Mouse (Mus musculus) heart, postnatal 0 days (tissue): ENCODE measurements around the gene Cebpb. TPM values are rescaled to one million over a fixed set of nuclear protein-coding genes. Genes with fewer than 3 reads are reported as not detected.

Experiments used
- ATAC-seq: fragments of 200-750 bp; cut with Nextera tagmentation; 2 replicates; pipeline ENCODE4 v1.8.0; 2017; ENCODE audit warnings: low read depth, moderate number of reproducible peaks, moderate library complexity; ENCODE audit not compliant: insufficient read depth
- DNase-seq: peaks from one replicate; pipeline ENCODE4 v3.0.0-alpha.2; 2016; ENCODE audit warnings: low spot score
- H3K27ac ChIP-seq: fragments of 300-500 bp; sonication (generic); 2 replicates; pipeline ENCODE4 v1.5.1; 2014; ENCODE audit warnings: low read depth, mild to moderate bottlenecking
- H3K27me3 ChIP-seq: fragments of 300-500 bp; sonication (generic); 2 replicates; pipeline ENCODE4 v1.6.1; 2014; ENCODE audit warnings: low read length, mixed read lengths; ENCODE audit not compliant: control insufficient read depth, insufficient read depth
- H3K36me3 ChIP-seq: fragments of 300-500 bp; sonication (generic); replicated peaks from 2 replicates; pipeline ENCODE4 v1.6.1; 2014; ENCODE audit warnings: low read length, mixed read lengths; ENCODE audit not compliant: control insufficient read depth, insufficient read depth
- H3K4me1 ChIP-seq: fragments of 300-500 bp; sonication (generic); 2 replicates; pipeline ENCODE4 v1.6.1; 2014; ENCODE audit warnings: antibody characterized with exemption; ENCODE audit not compliant: control insufficient read depth, insufficient read depth
- H3K4me2 ChIP-seq: fragments of 300-500 bp; sonication (generic); 2 replicates; pipeline ENCODE4 v1.6.1; 2014; ENCODE audit warnings: low read depth, mild to moderate bottlenecking, low read length, moderate library complexity
- H3K4me3 ChIP-seq: fragments of 300-500 bp; sonication (generic); 2 replicates; pipeline ENCODE4 v1.5.1; 2014; ENCODE audit warnings: low read depth, low read length
- H3K9ac ChIP-seq: fragments of 300-500 bp; sonication (generic); replicated peaks from 2 replicates; pipeline ENCODE4 v1.6.1; 2014; ENCODE audit warnings: low read depth, low read length, mixed read lengths
- H3K9me3 ChIP-seq: fragments of 300-500 bp; sonication (generic); replicated peaks from 2 replicates; pipeline ENCODE4 v1.6.1; 2016; ENCODE audit warnings: low read length; ENCODE audit not compliant: control insufficient read depth
- CTCF ChIP-seq: IDR thresholded peaks from 2 replicates; pipeline ENCODE4 v1.5.1; 2016; ENCODE audit warnings: antibody characterized with exemption, control low read depth, low read depth
- EP300 ChIP-seq: IDR thresholded peaks from 2 replicates; pipeline ENCODE4 v1.6.1; 2016; ENCODE audit warnings: antibody characterized with exemption, low read depth
- WGBS: fragments of 180-500 bp; shearing (Covaris S2); extraction: QIAGEN DNeasy Blood & Tissue Kit; methylation state at CpG from one replicate; pipeline ENCODE4 v1.1.7; 2014; 5-methylcytosine and 5-hydroxymethylcytosine counted together
- polyA plus RNA-seq: library from polyadenylated mRNA; unstranded; fragments of >200 nt; fragmentation: Nextera tagmentation; extraction: Ambion mirVana; gene quantifications from 2 replicates; pipeline ENCODE4 v1.2.1, GENCODE M21; 2015
- total RNA-seq: library from RNA; depleted of rRNA; stranded (reverse); fragments of >200 nt; gene quantifications from 2 replicates; pipeline ENCODE4 v1.2.3, GENCODE M21; 2014; ENCODE audit warnings: low replicate concordance

Cebpb gene
- total and polyA plus RNA-seq, 2 experiments from 2014 or later, result 4.9 to 50.8 TPM

GRCm38 (mm10) chr2:167646411-167646810, 42.3 kb upstream of the Cebpb start:
- no peak overlapping the region for H3K9ac ChIP-seq
- TF ChIP-seq EP300, result no peak
- TF ChIP-seq CTCF, result peak; percentile 25
- H3K27ac ChIP-seq, result no peak overlapping the region
- no peaks in the 10 kb centered on the region for H3K4me1 ChIP-seq
- H3K36me3 ChIP-seq, result peaks cover 25% of the 10 kb centered on the region
- H3K9me3 ChIP-seq, result no peaks in the 10 kb centered on the region
- DNase-seq (no peak), ATAC-seq (peak; percentile 37; the same call in 1 of the 2 replicates)
- no peaks in the 10 kb centered on the region for H3K27me3 ChIP-seq
- no peak overlapping the region for H3K4me3 ChIP-seq
- H3K4me2 ChIP-seq, result no peak overlapping the region
- 68% methylated on average over 4 of the region's 4 CpGs for WGBS

- Histone ChIP-seq H3K27ac (no peak overlapping the region), H3K36me3 (peaks cover 37% of the 10 kb centered on the region), H3K4me3 (no peak overlapping the region), H3K27me3 (no peaks in the 10 kb centered on the region), H3K9ac (no peak overlapping the region), H3K4me1 (no peaks in the 10 kb centered on the region), H3K9me3 (no peaks in the 10 kb centered on the region), H3K4me2 (no peak overlapping the region)
- TF ChIP-seq EP300, result no peak
- no peak for TF ChIP-seq CTCF
- ATAC-seq (no peak), DNase-seq (no peak)
- 83% methylated on average over 12 of the region's 12 CpGs for WGBS
Measured at GRCm38 (mm10) chr2:167649290-167650032, 39.3 kb upstream of the Cebpb start.

- Histone ChIP-seq H3K4me3 (no peak overlapping the region), H3K27me3 (no peaks in the 10 kb centered on the region), H3K9ac (no peak overlapping the region), H3K4me2 (no peak overlapping the region), H3K9me3 (no peaks in the 10 kb centered on the region), H3K27ac (no peak overlapping the region), H3K36me3 (peaks cover 26% of the 10 kb centered on the region), H3K4me1 (no peaks in the 10 kb centered on the region)
- TF ChIP-seq CTCF (no peak), EP300 (no peak)
- DNase-seq, result no peak
- ATAC-seq, result no peak
- 83% methylated on average over 9 of the region's 9 CpGs for WGBS
Measured at GRCm38 (mm10) chr2:167651622-167652021, 37.1 kb upstream of the Cebpb start.

GRCm38 (mm10) chr2:167652694-167653093, 36.0 kb upstream of the Cebpb start:
- Histone ChIP-seq H3K4me3 (no peak overlapping the region), H3K9ac (no peak overlapping the region), H3K27ac (no peak overlapping the region), H3K27me3 (no peaks in the 10 kb centered on the region), H3K9me3 (no peaks in the 10 kb centered on the region), H3K36me3 (peaks cover 26% of the 10 kb centered on the region), H3K4me1 (no peaks in the 10 kb centered on the region), H3K4me2 (no peak overlapping the region)
- TF ChIP-seq CTCF (no peak), EP300 (no peak)
- ATAC-seq, result no peak
- DNase-seq, result no peak
- WGBS, result 70% methylated on average over 7 of the region's 7 CpGs

GRCm38 (mm10) chr2:167654911-167655600, 33.7 kb upstream of the Cebpb start:
- H3K9me3 ChIP-seq, result no peaks in the 10 kb centered on the region
- ATAC-seq, result no peak
- H3K27ac ChIP-seq, result no peak overlapping the region
- DNase-seq, result no peak
- no peak overlapping the region for H3K4me3 ChIP-seq
- no peak overlapping the region for H3K4me2 ChIP-seq
- peaks cover 14% of the 10 kb centered on the region for H3K4me1 ChIP-seq
- TF ChIP-seq CTCF (no peak), EP300 (no peak)
- H3K27me3 ChIP-seq, result no peaks in the 10 kb centered on the region
- H3K9ac ChIP-seq, result no peak overlapping the region
- 86% methylated on average over 10 of the region's 10 CpGs for WGBS
- peaks cover 26% of the 10 kb centered on the region for H3K36me3 ChIP-seq
